11 mouse cellular contexts compared by ENCODE assay signal in the genomic region with DNA sequence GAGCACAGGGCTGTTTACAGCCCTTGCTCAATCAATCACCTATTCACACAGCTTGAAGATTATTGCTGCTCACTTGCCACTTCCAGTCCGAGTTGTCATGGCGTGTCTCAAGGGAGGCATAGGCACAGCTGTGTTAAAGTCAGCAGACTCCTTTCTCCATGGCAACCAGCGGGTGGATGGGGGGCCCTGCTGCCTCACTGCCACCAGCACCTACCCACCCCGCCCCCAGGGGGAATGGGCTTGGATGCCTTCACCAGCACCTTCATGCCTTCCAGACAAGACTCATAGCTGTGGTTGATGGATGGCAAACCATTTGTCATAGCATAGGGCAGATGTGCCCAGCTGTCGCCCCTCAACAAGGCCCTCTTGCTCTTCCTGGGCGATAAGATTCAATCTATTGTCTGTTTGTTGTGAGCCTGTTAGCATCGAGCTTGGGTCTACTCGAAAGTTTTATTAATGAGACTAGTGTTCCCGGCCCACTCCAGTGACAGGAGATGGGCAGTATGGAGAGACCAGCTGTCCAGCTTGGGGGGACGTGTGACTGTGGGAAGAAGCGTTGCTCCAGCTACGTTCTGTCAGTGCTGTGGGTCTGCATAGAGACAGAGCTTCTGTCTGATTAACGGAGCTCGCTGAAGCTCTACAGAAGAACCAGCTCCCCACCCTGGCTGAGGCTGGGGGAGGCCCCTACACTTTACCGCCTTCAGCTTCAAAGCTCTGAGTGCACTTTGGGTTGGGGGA.
DNase-seq lines count a peak whose midpoint lies in the region; ATAC-seq lines count a peak whose summit lies in the region.
"Had no signal": no experiment of that assay in that cellular context is flagged by ENCODE, and none has a peak within 500 bp of the region (broad histone marks: within the 10 kb centered on the region; RNA-seq: fewer than 3 reads in every experiment).

No protein-coding gene starts in this region.

- H3K36me3 ChIP-seq in limb, embryonic 11.5 days (ENCODE audit: control insufficient read depth, insufficient read depth, low read length) = no peaks in the 10 kb centered on the region
- H3K36me3 ChIP-seq in limb, embryonic 10.5 days = no peaks in the 10 kb centered on the region
- no peaks in the 10 kb centered on the region for H3K36me3 ChIP-seq in embryonic facial prominence, embryonic 11.5 days (replicated peaks; ENCODE audit: control insufficient read depth, insufficient read depth, low read depth, low read length)
- no peaks in the 10 kb centered on the region for H3K36me3 ChIP-seq in hindbrain, embryonic 16.5 days (ENCODE audit: control insufficient read depth, insufficient read depth, low read length)
- no peaks in the 10 kb centered on the region for H3K36me3 ChIP-seq in neural tube, embryonic 14.5 days (ENCODE audit: control insufficient read depth, insufficient read depth, low read length)
- H3K36me3 ChIP-seq: heart, embryonic 13.5 days had no signal

- H3K9me3 ChIP-seq in limb, embryonic 11.5 days (ENCODE audit: control insufficient read depth, low read length) = no peaks in the 10 kb centered on the region
- no peaks in the 10 kb centered on the region for H3K9me3 ChIP-seq in limb, embryonic 10.5 days (replicated peaks)
- no peaks in the 10 kb centered on the region for H3K9me3 ChIP-seq in embryonic facial prominence, embryonic 11.5 days (replicated peaks; ENCODE audit: control insufficient read depth, low read length)
- H3K9me3 ChIP-seq in hindbrain, embryonic 16.5 days (ENCODE audit: control insufficient read depth, low read length) = no peaks in the 10 kb centered on the region
- no peaks in the 10 kb centered on the region for H3K9me3 ChIP-seq in neural tube, embryonic 14.5 days (ENCODE audit: control insufficient read depth, low read length)
- H3K9me3 ChIP-seq: heart, embryonic 13.5 days had no signal

- peaks cover 10% of the 10 kb centered on the region; the same call in 1 of the 2 replicates for H3K4me1 ChIP-seq in limb, embryonic 11.5 days (ENCODE audit: control insufficient read depth, insufficient read depth, low read length)
- peaks cover 14% of the 10 kb centered on the region for H3K4me1 ChIP-seq in limb, embryonic 10.5 days
- no peaks in the 10 kb centered on the region for H3K4me1 ChIP-seq in embryonic facial prominence, embryonic 11.5 days (ENCODE audit: control insufficient read depth, insufficient read depth, low read length)
- H3K4me1 ChIP-seq in hindbrain, embryonic 16.5 days (ENCODE audit: control insufficient read depth, insufficient read depth, low read depth, low read length) = peaks cover 12% of the 10 kb centered on the region
- peaks cover 15% of the 10 kb centered on the region for H3K4me1 ChIP-seq in neural tube, embryonic 14.5 days (ENCODE audit: control insufficient read depth, insufficient read depth, low read length)
- H3K4me1 ChIP-seq: heart, embryonic 13.5 days had no signal

- ATAC-seq in limb, embryonic 11.5 days (ENCODE audit: insufficient number of reproducible peaks, low FRiP score, low TSS enrichment, low read depth) = no peak
- ATAC-seq in embryonic facial prominence, embryonic 11.5 days (replicated peaks; ENCODE audit: insufficient number of reproducible peaks, low FRiP score, low TSS enrichment, low read depth) = peak; percentile 64; the same call in 1 of the 2 replicates
- ATAC-seq in hindbrain, embryonic 16.5 days = peak; percentile 62
- peak; percentile 81 for ATAC-seq in neural tube, embryonic 14.5 days (ENCODE audit: low read depth)

- DNase-seq in limb, embryonic 11.5 days (ENCODE audit: low spot score) = peak; percentile 25
- DNase-seq in limb, embryonic 10.5 days (ENCODE audit: low spot score) = no peak
- no peak for DNase-seq in embryonic facial prominence, embryonic 11.5 days (ENCODE audit: low spot score)
- no peak for DNase-seq in testis, postnatal 10 days (ENCODE audit: low spot score)
- no peak for DNase-seq in layer of hippocampus, adult 8-10 months (ENCODE audit: low spot score in 2 of 2)
- DNase-seq: cerebellum, adult 18-20 months; spleen, adult 18-20 months had no signal

- no peak overlapping the region for H3K4me2 ChIP-seq in limb, embryonic 11.5 days (ENCODE audit: low read depth, severe bottlenecking)
- H3K4me2 ChIP-seq in embryonic facial prominence, embryonic 11.5 days (ENCODE audit: low read depth, low read length) = no peak overlapping the region
- H3K4me2 ChIP-seq in hindbrain, embryonic 16.5 days (ENCODE audit: low read length) = no peak overlapping the region
- H3K4me2 ChIP-seq in neural tube, embryonic 14.5 days (ENCODE audit: low read depth, low read length) = peak overlapping the region; percentile 8; the same call in 1 of the 2 replicates
- H3K4me2 ChIP-seq: heart, embryonic 13.5 days; liver, embryonic 11.5 days had no signal

- no peak overlapping the region for H3K9ac ChIP-seq in limb, embryonic 11.5 days (ENCODE audit: low read length)
- no peak overlapping the region for H3K9ac ChIP-seq in embryonic facial prominence, embryonic 11.5 days (replicated peaks; ENCODE audit: low read length)
- H3K9ac ChIP-seq in hindbrain, embryonic 16.5 days (ENCODE audit: low read depth, low read length) = no peak overlapping the region
- H3K9ac ChIP-seq in neural tube, embryonic 14.5 days (replicated peaks; ENCODE audit: low read depth, low read length) = no peak overlapping the region
- H3K9ac ChIP-seq: heart, embryonic 13.5 days had no signal

- H3K4me3 ChIP-seq in limb, embryonic 11.5 days (ENCODE audit: low read depth, low read length) = no peak overlapping the region
- no peak overlapping the region for H3K4me3 ChIP-seq in limb, embryonic 10.5 days
- no peak overlapping the region for H3K4me3 ChIP-seq in embryonic facial prominence, embryonic 11.5 days (ENCODE audit: low read depth, low read length)
- no peak overlapping the region for H3K4me3 ChIP-seq in hindbrain, embryonic 16.5 days (ENCODE audit: low read length)
- H3K4me3 ChIP-seq in neural tube, embryonic 14.5 days (ENCODE audit: low read depth, low read length) = no peak overlapping the region
- H3K4me3 ChIP-seq: heart, embryonic 13.5 days had no signal

- H3K27me3 ChIP-seq in limb, embryonic 11.5 days (ENCODE audit: control insufficient read depth, insufficient read depth, low read length) = no peaks in the 10 kb centered on the region
- no peaks in the 10 kb centered on the region for H3K27me3 ChIP-seq in limb, embryonic 10.5 days (ENCODE audit: low read depth, poor library complexity, severe bottlenecking)
- no peaks in the 10 kb centered on the region for H3K27me3 ChIP-seq in embryonic facial prominence, embryonic 11.5 days (ENCODE audit: control insufficient read depth, insufficient read depth, low read length)
- H3K27me3 ChIP-seq in hindbrain, embryonic 16.5 days (replicated peaks; ENCODE audit: control insufficient read depth, insufficient read depth, low read length) = no peaks in the 10 kb centered on the region; the same call in 1 of the 2 replicates
- H3K27me3 ChIP-seq in neural tube, embryonic 14.5 days (ENCODE audit: control insufficient read depth, insufficient read depth, low read length) = no peaks in the 10 kb centered on the region

- no peak overlapping the region for H3K27ac ChIP-seq in limb, embryonic 11.5 days (replicated peaks; ENCODE audit: low read depth, low read length)
- H3K27ac ChIP-seq in limb, embryonic 10.5 days = no peak overlapping the region
- no peak overlapping the region for H3K27ac ChIP-seq in embryonic facial prominence, embryonic 11.5 days (replicated peaks; ENCODE audit: low read depth, low read length)
- peak overlapping the region; percentile 59 for H3K27ac ChIP-seq in hindbrain, embryonic 16.5 days (ENCODE audit: low read depth, low read length)
- H3K27ac ChIP-seq in neural tube, embryonic 14.5 days (ENCODE audit: low read depth, low read length) = peak overlapping the region; percentile 78
- H3K27ac ChIP-seq: heart, embryonic 13.5 days had no signal

- 34% methylated on average over 15 of the region's 15 CpGs for WGBS in limb, embryonic 11.5 days
- 42% methylated on average over 15 of the region's 15 CpGs for WGBS in limb, embryonic 10.5 days
- 72% methylated on average over 15 of the region's 15 CpGs for WGBS in embryonic facial prominence, embryonic 11.5 days
- 27% methylated on average over 15 of the region's 15 CpGs for WGBS in hindbrain, embryonic 16.5 days
- WGBS in neural tube, embryonic 14.5 days = 6% methylated on average over 15 of the region's 15 CpGs

Comparison
In these comparisons a context has a peak if more than half of its experiments do, and no peak if none do; other contexts are left out.
1. H3K27ac ChIP-seq: peak in hindbrain, embryonic 16.5 days (single experiment) and neural tube, embryonic 14.5 days (single experiment); none in limb, embryonic 11.5 days (single experiment), limb, embryonic 10.5 days (single experiment) and embryonic facial prominence, embryonic 11.5 days (single experiment).